Mouse (Mus musculus) monocyte, adult 2 months (primary cell): ENCODE results near the gene Fnd3c2.
"Not testable (repeated sequence)": the region's sequence is repeated elsewhere in the genome, so short reads cannot be mapped to it uniquely, and the experiment has no call there.

ENCODE experiments used
- DNase-seq, 2 experiments: peaks; one replicate each; pipeline ENCODE4 v3.0.0; 2022; ENCODE audit warnings: low spot score in 2 of 2, low read depth in 1 of 2

Fnd3c2 gene

GRCm38 (mm10) chrX:106255276-106255675 is at the start of gene Fnd3c2:
Fnd3c2 (minus strand) TSS chrX:106255376.
- DNase-seq: no peak

GRCm38 (mm10) chrX:106284441-106284840 is 29.3 kb upstream of the Fnd3c2 start:
- DNase-seq: no peak

GRCm38 (mm10) chrX:106221058-106221457 is 34.1 kb downstream of the Fnd3c2 start, which contains the start of gene Taf9b:
Taf9b (minus strand) TSS chrX:106221158.
- DNase-seq: no peak

GRCm38 (mm10) chrX:106219171-106220032 is 35.8 kb downstream of the Fnd3c2 start:
- peak in 1 of 2 experiments; percentile 15 for DNase-seq

GRCm38 (mm10) chrX:106209100-106209499 is 46.1 kb downstream of the Fnd3c2 start:
- DNase-seq: no peak

- no peak for DNase-seq
Observed at GRCm38 (mm10) chrX:106198904-106199303, 56.3 kb downstream of the Fnd3c2 start.

GRCm38 (mm10) chrX:106197308-106197707 is 57.9 kb downstream of the Fnd3c2 start:
- no peak for DNase-seq

GRCm38 (mm10) chrX:106194361-106194760 is 60.8 kb downstream of the Fnd3c2 start:
- not testable (repeated sequence) for DNase-seq

- DNase-seq: no peak
Observed at GRCm38 (mm10) chrX:106190091-106190490, 65.1 kb downstream of the Fnd3c2 start.

- DNase-seq: no peak
Observed at GRCm38 (mm10) chrX:106189356-106189755, 65.8 kb downstream of the Fnd3c2 start.

GRCm38 (mm10) chrX:106187737-106188136 is 67.4 kb downstream of the Fnd3c2 start:
- peak in 1 of 2 experiments; percentile 13 for DNase-seq

- DNase-seq: peak; percentile 66 to 69
Observed at GRCm38 (mm10) chrX:106186713-106187649, 68.2 kb downstream of the Fnd3c2 start, which contains the start of gene Pgk1. Pgk1 (plus strand) TSS chrX:106187100.

- no peak for DNase-seq
Observed at GRCm38 (mm10) chrX:106185706-106186105, 69.5 kb downstream of the Fnd3c2 start.
